Mouse (Mus musculus) c-Kit-positive CD71-positive TER-119-negative erythroid progenitor cells, embryonic 14.5 days (primary cell): ENCODE data around the gene Tshr.
"Not testable (repeated sequence)": the region's sequence is repeated elsewhere in the genome, so short reads cannot be mapped to it uniquely, and the experiment has no call there.

ENCODE experiments used
- DNase-seq: peaks from one replicate; pipeline ENCODE4 v3.0.0-alpha.2; 2013; ENCODE audit warnings: low read depth

The Tshr gene

DNA sequence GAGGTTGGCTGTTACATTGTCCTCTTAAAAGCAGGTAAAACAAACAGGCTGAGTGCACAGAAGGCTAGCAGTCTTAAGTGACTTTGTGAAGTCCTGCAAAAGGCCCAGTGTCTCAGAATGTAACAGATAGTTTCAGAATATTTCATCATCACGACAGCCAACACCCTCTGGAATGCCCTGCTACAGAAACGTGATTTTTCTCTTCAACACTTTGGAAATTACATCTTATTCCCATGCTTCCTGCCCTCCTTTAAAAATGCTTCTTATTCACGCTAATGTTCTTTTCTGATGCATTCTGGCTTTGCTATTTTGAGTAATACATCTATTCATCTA lies 111.8 kb downstream of the Tshr start:
- DNase-seq: no peak

DNA sequence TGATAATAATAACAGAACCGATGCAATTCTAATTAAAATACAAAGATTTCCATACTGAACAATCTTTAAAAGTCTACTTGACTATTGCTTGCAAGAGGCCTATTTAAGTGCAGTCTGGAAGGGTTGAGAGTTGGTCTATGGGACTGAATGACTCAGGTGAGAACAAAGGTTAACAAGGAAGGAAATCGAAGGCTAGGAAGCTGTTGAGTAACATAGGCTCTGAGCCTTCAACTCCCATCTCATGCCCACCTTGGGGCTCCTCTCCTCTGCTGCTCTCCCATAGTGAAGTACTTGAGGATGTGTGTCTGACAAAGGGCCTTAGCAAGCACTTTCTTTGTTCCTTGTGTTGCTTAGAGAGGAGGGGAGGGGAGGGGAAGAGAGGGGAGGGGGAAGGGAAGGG lies 116.1 kb downstream of the Tshr start:
- no peak for DNase-seq

DNA sequence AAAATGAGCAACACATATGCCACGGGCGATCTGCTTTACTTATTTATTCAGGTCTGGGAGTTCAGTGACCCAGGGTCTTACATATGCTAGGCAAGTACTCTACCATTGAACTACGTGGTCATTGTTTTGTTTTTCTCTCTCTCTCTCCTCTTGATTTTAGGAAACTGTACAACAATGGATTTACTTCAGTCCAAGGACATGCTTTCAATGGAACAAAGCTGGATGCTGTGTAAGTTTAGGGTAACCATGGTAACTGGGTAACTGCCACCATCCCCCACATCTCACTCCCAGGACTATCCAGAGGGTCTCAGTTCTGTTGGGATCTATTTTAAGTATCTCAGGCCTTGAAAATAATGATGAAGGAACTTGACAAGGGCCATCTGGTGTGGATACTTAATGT lies 127.4 kb downstream of the Tshr start:
- DNase-seq: no peak

DNA sequence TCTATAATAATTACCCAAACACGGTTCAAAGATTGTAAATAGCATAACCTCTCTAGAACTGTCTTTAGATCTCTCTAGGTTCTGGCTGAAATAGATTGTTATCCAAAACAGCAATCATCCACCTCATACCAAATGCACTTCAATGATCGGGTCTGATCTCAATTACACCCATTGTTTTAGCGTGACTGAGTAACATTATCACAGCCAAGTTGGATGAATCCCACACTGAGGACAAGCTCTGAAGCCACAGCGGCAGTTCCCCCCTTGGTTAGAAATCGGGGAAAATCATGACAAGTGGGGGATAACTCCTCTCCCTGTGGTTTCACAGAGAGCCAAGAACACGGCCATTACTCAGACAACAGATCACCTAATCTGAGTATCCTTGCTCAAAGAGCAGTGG lies 129.6 kb downstream of the Tshr start:
- DNase-seq: no peak

DNA sequence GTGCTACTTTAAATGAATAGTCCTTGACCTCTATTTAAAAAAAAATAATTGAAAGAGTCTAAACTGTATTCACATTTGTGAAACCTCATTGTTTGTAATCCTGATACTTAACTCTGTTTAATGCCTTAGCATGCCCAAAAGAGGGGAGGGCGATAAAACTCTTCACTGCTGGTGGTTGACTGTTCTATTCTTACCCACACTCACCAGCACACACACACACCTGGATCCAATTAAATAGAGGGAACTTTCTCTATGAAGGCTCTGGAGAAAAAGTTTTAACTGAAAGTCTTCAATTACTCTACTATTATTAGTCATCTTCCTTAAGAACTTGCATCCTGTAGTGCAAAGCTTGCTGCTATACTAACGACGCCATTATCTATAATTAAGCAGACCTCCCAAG lies 133.4 kb downstream of the Tshr start:
- no peak for DNase-seq

DNA sequence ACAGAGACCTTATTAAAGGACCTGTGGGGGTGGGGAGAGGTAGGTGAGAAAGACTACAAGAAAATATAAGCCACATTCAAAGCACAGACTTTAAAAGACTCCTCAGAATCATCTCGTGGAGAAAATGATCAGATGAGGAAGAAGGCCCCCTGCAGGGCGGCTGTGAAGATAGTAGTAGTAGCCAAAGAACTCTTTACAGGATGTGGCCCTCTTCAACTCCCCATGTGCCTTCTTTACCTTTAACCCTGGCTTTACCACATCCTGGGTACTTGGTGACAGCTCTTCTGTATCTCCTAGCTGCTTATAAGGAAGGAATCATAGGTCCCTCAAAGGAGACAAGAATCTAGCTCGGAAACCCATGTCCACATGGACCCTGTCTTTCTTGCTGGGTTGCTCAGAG lies 139.3 kb downstream of the Tshr start:
- DNase-seq: no peak

DNA sequence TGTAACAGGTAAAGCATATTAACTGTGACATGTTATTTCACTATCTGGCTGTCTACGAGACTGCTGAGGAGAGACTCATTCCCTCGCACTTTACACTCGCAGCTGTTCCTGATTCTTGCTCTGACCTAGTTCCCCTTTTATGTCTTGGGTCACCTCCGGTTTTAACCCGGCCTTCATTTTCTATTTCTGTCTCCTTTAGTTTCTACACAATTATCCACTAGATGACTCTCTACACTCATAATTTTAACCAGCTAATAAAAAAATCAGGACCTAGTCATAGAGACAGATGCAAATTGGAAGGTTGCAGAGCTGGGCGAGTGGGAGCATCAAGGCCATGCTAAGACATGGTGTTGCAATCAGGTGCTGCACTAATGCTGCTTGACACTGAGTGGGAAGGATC lies 150.2 kb downstream of the Tshr start:
- DNase-seq: no peak

DNA sequence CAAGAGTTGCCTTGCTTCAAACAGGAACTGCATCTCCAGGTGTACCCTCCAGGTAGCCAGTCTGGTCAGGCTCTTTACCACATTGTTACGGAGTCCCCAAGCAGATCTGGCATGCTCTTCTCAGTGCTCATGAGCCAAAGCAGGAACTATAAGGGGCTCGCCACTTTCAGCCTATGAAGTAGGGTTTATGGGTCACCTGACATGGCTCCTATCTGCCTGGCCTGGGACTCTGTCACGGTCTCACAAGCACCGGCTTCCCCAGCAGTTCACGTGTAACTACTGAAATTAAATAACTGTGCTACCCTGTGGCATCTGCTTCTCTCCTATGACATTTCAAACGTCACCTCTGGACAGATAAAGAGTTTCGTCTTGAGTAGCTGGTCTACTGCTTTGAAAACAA lies 155.8 kb downstream of the Tshr start:
- no peak for DNase-seq

DNA sequence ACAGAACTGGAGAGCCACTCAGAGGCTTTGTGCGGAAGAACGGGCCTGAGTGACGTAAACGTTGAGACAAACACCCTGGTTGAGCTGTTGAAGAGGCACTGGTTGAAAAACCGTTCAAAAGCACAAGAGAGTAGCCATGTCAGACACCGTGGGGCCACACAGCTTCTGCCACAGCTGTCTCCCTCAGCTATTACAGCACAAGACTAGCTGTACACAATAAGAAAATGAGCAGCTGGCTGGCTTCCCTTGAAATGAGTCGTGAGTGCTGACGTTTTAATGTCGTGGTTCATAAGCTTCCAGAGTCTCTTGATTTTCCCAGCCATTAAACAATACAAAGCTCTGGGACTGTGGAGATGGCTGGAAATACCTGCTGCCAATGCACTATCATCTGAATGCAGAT lies 165.1 kb downstream of the Tshr start:
- no peak for DNase-seq

DNA sequence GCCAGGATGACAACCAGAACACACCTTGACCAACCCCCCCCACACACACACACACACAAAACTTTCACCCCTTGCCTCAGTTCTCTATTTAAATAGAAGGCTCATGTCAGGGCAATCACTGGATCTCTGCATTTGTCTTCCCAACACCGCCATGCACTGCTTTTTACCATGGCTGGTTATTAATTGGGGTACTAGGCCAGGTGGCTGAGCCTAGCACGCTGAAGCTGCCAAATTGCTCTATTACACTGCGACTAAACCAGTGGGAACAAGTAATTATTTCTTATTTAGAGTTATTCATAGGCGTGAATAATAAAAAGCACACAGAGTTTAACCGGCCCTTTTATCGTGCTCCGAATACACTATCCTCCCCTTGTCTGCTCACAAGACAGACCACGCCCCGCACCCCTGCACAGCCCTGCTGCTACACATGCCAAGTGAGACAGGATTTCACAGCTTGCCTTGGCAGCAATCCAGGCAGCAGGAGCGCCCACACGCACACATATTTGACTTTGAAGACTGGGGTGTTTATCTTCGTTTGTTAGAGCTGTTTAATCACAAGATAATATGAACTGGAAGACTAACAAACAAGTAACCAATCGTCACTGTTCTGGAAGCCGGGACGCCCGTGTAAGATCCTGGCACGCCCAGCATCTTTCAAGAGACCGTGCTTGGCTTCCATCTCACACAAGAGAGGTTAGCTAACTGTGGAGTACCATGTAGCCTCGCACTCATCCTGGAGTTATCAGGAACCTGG lies 167.6 kb downstream of the Tshr start:
- DNase-seq: no peak

DNA sequence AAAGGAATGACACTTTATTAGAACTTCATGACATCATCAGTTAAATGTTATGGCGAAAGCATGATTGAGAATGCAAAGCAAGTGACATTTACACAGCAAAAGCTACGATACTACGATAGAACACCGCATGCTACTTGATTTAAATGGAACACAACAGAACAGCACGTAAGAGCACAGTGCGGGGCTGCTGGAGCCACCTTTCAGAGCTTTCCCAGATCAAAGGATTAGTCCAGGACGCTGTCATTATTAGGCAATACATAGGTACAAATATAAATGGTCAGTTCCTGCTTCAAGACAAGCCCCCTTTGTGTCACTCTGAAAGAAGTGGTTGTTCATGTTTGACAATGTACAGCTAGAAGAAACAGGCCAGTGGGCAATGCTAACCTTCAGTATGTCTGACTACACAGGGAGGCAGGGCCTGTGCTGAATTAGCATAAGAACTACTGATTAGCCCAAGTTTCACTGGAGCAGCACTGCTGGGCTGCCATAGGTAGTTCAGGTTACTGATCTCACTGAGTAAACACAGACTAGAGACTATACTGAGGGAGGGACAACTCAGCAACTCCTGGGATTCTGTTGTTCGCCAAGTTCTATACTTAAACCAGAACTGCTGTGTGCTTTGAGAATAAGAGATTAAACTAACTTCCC lies 173.1 kb downstream of the Tshr start:
- DNase-seq: not testable (repeated sequence)

DNA sequence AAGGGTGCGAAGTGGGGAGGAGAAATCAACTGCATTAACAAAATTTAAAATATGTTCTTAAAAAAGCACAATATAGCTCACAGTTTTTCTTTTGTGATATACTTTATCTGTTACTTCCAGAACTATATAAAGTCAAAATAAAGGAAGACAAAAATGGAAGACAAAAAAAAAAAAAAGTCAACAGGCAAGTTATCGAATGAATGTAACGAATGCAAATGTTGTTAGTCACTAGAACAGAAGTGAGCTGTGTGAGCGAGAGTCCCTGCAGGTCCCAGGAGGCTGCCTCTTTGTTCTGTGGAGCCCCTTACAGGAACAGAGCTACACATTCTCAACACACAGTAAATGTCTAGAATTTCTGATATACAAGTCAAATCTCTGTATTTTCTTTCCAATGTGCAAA lies 173.8 kb downstream of the Tshr start:
- not testable (repeated sequence) for DNase-seq

DNA sequence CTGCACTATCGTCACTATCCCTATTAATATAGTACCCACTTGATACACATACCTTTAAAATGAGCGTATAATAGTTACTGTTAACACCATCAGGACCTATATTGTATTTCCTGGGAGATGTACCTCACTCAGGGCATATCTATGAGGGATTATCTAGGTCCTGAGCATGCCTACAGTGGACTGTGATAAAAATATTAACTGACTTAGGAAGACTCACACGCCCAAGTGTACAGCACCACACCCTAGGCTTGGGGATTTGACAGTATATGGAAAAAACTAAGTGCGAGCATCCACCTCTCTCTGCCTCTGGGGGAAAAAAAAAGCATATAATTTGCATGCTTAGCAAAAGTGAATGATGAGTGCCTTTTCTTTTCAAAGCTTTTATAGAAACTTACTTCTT lies 182.8 kb downstream of the Tshr start:
- no peak for DNase-seq

DNA sequence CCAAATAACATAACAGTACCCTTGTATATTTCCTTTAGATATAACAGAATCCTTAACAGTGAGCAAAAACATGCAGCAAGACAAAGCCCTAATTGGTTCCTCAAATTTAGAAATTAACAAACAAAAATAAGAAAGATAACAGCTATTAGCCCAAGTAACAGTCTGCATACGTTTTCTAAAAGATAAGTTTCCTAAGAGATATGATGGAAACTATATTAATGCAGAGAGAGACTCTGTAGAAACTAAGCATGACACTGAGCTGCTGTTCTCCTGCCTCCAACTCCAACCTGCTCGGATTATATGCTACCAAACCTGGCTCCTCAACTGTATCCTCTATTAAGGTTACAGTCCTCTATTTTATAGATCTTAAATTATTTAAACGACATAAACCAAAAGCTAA lies 184.9 kb downstream of the Tshr start:
- DNase-seq: no peak

DNA sequence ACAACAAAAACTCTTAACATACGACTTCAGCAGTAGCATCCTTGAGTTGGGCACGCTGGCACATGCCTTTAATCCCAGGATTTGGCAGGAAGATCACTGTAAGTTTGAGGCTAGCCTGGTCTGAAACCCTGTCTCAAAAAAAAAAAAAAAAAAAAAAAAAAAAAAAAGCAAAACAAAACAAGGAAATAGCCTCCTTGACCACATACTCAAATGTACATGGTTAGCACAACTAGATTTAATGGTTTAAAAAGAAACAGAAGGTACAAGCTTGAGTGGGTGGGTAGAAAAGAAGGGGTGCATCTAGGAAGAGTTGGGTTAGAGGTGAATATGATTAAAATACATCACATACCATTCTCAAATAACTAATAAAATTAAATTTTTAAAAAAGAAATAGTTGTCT lies 187.3 kb downstream of the Tshr start:
- no peak for DNase-seq

DNA sequence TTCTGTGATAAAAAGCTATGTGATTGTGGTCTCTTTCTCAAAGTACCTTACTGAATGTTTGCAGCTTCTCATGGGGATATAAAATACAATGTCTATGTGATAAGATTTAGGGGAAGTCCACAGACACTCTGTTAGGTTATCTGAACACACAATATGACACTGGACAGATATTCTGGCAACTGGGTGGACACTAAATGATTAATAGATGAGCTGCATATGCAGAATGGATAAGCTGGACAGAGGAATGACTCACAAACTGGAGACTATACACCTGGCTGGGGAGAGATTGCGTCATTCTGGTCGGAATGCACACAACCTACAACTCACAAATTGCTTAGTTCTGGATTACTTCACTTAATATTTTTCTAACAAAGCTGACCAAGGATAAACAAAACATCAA lies 195.3 kb downstream of the Tshr start:
- DNase-seq: no peak

DNA sequence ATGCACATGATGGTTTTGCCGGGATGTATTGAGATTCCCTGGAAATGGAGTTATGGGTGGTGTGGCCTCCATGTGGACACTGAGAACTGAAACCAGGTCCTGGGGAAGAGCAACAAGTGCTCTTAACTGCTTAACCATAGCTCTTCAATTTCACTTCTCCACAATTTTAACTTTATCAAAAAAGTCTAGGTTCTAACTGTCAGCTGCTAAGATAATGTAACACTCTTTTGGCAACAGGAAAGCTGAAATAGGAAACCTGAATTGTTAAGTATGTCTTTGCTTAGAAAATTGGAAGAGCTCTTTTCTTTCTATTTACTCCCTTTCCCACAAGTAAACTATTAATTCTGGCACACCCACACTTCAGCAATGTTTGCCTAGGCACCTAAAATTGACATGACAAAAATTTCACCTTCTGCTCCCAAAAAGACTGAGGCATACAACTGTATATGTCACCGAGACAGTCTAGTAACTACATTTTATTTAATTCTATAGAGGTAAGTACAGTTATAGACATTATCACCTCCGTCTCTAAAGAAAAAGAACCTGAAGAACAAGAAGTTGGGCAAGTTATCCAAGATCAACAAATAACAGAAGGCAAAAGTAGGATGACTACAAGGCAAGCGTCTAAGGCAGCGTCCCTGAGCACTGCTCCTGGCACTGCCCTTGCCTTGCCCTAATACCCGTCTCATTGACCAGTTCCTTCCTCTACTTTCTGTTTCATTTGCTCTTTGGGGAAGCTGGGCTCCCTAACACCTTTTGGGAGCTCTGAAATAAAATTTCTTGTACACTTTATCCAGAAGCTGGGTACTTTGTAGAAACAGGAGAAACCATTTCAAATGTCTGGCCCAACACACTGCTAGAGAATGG lies 197.1 kb downstream of the Tshr start:
- DNase-seq: no peak

DNA sequence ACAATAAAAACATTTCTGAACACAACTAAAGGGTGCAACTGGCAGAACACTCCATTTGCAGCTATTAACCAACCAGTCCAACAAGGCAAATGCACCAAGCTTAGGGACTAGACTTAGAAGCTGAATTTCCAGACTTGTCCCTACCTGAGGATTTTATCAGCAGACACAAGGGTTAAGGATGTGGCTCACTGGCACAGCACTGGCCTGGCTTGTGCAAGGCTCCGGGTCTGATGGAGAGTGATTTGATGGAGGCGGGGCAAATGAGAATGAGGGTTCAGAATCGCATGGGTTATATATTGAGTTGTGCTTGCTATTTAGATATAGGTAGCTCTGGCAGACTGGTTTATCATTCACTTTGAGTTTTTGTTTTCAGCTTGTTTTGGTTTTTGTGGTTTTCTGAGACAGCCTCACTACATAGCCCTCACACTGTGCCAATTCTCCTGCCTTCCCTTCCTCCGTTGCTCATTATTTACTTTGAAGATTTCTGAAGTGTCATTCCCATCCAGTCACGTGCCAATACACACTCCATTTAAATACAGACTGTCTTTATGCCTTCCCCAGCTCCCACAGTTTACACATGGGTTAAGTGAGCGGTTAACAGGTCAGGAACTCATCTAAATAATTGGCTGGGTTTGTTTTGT lies 198.1 kb downstream of the Tshr start:
- no peak for DNase-seq

DNA sequence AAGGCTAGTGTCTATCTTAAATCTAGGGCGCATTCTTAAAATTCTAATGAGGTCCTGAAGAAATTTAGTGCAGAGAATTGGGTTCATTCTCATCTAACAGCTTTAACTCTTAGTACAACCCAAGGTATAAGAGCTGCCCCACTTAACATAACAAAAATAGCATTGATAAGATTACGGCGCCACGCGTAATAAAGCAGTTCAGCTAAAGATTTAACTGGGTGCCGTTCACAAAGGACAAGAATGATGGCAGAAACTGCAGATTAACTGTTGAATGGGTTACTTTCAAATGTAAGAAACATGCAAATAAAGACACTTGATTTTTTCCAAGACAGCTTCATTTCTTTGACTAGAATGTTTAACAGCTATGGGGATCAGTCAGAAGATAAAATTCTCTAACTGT lies 199.0 kb downstream of the Tshr start:
- no peak for DNase-seq

DNA sequence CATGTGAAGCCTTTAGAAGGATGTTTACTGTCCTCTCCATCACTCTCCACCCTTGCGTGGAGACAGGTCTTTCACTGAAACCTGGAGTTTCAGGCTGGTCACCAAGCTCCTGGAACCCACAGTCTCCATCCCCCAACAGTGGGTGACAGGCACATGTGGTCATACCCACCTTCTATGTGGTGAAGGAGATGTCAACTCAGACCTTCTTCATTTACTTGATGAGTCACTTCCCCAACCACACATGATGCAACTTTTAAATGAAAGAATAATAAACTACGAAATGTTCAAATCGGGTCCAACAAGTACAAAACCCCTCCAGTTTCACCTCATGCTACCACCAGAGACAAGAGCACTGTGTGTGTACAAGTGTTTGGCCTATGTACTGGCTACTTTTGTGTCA lies 200.8 kb downstream of the Tshr start:
- DNase-seq: no peak

DNA sequence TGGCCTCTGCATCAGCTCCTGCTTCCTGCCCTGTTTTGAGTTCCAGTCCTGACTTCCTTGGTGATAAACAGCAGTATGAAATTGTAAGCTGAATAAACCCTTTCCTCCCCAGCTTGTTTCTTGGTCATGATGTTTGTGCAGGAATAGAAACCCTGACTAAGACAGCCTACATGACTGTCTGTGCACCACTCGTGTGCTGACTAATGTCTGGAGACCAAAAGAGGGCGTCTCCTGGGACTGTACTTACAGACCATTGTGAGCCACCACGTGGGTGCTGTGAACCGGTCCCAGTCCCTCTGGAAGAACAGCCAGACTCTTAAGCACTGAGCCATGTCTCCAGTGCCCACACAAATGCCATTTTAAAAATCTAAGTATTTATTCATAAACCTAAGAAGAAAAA lies 201.5 kb downstream of the Tshr start:
- DNase-seq: not testable (repeated sequence)

DNA sequence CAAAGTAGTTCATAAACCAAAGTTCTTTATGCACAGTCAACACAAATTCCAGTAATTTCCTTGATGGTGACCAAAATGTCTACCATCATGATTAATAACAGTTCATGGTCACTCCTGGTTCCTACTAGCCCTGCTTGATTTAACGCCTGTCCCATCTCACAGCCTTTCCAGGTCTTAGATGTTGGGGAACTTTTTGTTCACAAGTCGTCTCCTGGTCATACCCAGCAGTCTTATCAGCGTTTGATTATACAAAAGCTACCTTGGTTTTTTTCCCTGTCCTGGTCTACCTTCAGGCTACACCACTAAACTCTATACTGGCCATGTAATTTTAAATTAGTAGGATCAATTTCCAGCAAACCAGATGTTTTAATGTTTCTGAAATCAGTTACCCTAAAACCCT lies 202.7 kb downstream of the Tshr start:
- no peak for DNase-seq
